Mouse (Mus musculus): ENCODE measurements around the gene Ugt1a2. TPM values are rescaled to one million over a fixed set of nuclear protein-coding genes. Genes with fewer than 3 reads are reported as not detected.

The Ugt1a2 gene
- polyA plus RNA-seq, 1 experiment from 2014 or later, result 0.43 TPM

DNA sequence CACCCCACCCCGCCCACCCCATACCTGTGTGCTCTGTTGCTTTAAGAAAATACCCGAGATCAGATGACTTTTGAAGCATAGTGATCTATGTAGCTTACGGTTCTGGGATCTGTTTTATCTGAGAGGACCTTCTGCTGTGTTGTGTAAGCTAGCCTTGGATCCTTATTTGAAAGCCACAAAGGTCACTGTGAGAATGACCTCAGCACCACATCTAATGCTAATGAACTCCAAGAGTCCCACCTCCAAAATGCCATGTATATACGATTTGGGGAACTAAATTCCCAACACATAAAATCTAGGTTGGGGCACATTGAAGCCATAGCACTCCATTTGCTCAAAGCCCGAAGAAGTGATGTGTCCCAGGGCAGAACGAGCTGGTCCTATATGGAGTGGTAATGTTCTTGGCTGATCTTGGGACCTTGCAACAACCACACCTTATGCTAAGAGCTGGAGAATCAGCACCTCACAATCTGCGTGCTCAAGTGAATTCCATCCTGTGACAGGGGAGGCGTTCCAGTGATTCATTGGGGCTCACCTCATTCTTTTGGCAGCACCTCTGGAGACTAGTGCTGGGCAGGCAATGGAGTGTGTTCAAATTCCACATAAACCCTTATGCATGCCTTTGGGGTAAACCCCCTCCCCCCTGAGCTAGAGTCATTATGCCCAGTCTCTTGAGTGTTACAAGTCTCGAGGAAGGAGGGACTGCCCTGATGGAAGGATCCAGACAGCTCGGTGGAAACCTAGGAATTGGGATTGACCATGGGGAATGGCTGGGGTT lies 56.7 kb downstream of the Ugt1a2 start:
- peaks cover 9% of the 10 kb centered on the region for H3K9me3 ChIP-seq (replicated peaks; ENCODE audit: control insufficient read depth, low read length)
- H3K4me2 ChIP-seq (ENCODE audit: low read depth, low read length), result no peak overlapping the region
- no peak overlapping the region for H3K27ac ChIP-seq (ENCODE audit: low read length)
- no peaks in the 10 kb centered on the region for H3K27me3 ChIP-seq (ENCODE audit: control insufficient read depth, insufficient read depth, low read length)
- WGBS, result 74% methylated on average over 10 of the region's 10 CpGs
- H3K36me3 ChIP-seq (ENCODE audit: control insufficient read depth, insufficient read depth, low read length), result peaks cover 20% of the 10 kb centered on the region
- no peak overlapping the region for H3K9ac ChIP-seq (ENCODE audit: low read length)
- H3K4me3 ChIP-seq (replicated peaks; ENCODE audit: low read length), result no peak overlapping the region
- peaks cover 13% of the 10 kb centered on the region; the same call in 1 of the 2 replicates for H3K4me1 ChIP-seq (ENCODE audit: control insufficient read depth, insufficient read depth, low read length)
- ATAC-seq (ENCODE audit: insufficient read depth, low FRiP score), result no peak

DNA sequence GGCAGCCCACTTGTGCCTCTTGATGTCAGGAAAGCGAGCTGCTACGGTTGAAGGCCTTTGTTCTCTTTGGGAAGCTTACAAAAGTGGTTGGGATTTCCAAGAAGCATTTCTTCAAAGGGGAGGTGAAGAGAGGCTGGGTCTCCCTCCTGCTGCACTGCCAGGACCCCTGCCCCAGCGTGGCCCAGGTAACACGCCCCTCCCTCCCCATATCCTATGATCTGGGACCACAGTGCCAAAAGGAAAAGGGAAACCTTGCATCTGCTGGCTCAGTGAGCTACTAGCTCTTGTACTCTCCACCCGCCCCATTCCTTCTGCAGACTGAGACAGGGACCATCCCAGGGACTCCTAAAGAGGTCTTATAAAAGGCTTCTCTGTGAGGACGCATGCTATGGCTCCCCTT lies 57.3 kb downstream of the Ugt1a2 start:
- no peak overlapping the region for H3K4me3 ChIP-seq (replicated peaks; ENCODE audit: low read length)
- no peaks in the 10 kb centered on the region for H3K27me3 ChIP-seq (ENCODE audit: control insufficient read depth, insufficient read depth, low read length)
- H3K27ac ChIP-seq (ENCODE audit: low read length), result no peak overlapping the region
- 0 out of 2 replicates have a peak, but pooled peaks cover 5% of the 10 kb centered on the region for H3K9me3 ChIP-seq (replicated peaks; ENCODE audit: control insufficient read depth, low read length)
- WGBS, result 79% methylated on average over 6 of the region's 6 CpGs
- H3K36me3 ChIP-seq (ENCODE audit: control insufficient read depth, insufficient read depth, low read length), result peaks cover 26% of the 10 kb centered on the region
- H3K4me1 ChIP-seq (ENCODE audit: control insufficient read depth, insufficient read depth, low read length), result peaks cover 18% of the 10 kb centered on the region
- H3K9ac ChIP-seq (ENCODE audit: low read length), result no peak overlapping the region
- ATAC-seq (ENCODE audit: insufficient read depth, low FRiP score), result no peak
- no peak overlapping the region for H3K4me2 ChIP-seq (ENCODE audit: low read depth, low read length)

DNA sequence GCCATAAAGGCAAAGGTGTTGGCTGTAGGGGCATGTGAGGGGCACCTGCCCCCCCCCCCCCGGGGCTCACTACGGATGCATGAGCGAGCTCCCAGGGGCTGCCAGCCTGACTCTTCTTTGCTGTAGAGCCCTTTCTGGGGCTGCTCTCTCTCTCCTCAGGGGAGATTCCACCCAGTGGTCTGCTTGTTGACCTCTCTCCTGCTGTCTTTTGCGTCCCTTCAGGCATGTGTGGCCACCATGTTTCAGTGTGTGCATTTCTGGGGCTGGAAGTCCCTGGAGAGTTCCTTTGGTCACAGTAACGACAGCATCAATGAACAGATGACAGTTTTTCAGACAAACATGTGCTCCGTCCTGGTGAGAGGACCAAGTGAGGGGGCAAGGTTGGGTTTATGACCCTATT lies 58.0 kb downstream of the Ugt1a2 start:
- ATAC-seq (ENCODE audit: insufficient read depth, low FRiP score), result no peak
- H3K4me3 ChIP-seq (replicated peaks; ENCODE audit: low read length), result no peak overlapping the region
- H3K4me1 ChIP-seq (ENCODE audit: control insufficient read depth, insufficient read depth, low read length), result peaks cover 18% of the 10 kb centered on the region
- no peaks in the 10 kb centered on the region for H3K27me3 ChIP-seq (ENCODE audit: control insufficient read depth, insufficient read depth, low read length)
- peaks cover 32% of the 10 kb centered on the region for H3K36me3 ChIP-seq (ENCODE audit: control insufficient read depth, insufficient read depth, low read length)
- no peak overlapping the region for H3K4me2 ChIP-seq (ENCODE audit: low read depth, low read length)
- H3K27ac ChIP-seq (ENCODE audit: low read length), result no peak overlapping the region
- H3K9ac ChIP-seq (ENCODE audit: low read length), result no peak overlapping the region
- H3K9me3 ChIP-seq (replicated peaks; ENCODE audit: control insufficient read depth, low read length), result 0 out of 2 replicates have a peak, but pooled peaks cover 5% of the 10 kb centered on the region
- WGBS, result 69% methylated on average over 6 of the region's 6 CpGs

DNA sequence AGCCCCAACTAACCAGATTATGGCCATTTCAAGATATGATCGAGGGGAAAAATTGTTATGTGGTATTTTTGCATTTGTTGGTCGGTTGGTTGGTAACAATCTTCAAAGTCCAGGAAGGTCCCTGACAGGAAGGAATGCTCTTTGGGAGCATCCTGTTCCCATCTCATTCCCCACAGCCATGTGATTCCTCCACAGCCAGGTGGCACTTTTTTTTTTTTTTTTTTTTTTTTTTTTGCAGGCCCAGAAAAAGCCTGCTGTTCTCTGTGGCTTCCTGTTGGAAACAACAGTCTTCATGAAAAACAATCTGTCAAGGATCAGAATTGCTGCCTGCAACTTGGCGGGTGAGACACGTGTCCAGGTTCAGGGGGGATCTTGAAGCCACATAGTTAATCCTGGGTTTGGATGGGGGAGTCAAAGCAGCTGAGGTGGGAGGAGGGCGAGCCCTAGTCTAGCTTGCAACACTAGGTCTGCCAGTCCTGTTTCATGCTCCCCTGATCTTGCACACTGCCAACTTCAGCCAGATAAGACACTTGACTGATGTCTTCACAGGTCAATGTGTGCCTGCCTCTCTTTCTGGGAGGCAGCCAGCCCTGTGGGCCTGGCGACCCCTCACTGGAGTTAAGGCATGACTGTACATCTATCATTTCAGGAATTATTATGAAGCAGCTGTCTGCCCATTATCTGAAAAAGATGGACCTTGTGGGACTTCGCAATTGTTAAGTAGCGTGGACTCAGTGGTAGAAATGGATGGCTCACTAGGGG lies 58.7 kb downstream of the Ugt1a2 start:
- no peaks in the 10 kb centered on the region for H3K27me3 ChIP-seq (ENCODE audit: control insufficient read depth, insufficient read depth, low read length)
- 0 out of 2 replicates have a peak, but pooled peaks have one; percentile 0 for ATAC-seq (ENCODE audit: insufficient read depth, low FRiP score)
- H3K9me3 ChIP-seq (replicated peaks; ENCODE audit: control insufficient read depth, low read length), result 0 out of 2 replicates have a peak, but pooled peaks cover 5% of the 10 kb centered on the region
- no peak overlapping the region for H3K9ac ChIP-seq (ENCODE audit: low read length)
- peak overlapping the region; percentile 3; the same call in 1 of the 2 replicates for H3K27ac ChIP-seq (ENCODE audit: low read length)
- no peak overlapping the region for H3K4me2 ChIP-seq (ENCODE audit: low read depth, low read length)
- H3K36me3 ChIP-seq (ENCODE audit: control insufficient read depth, insufficient read depth, low read length), result peaks cover 39% of the 10 kb centered on the region
- H3K4me3 ChIP-seq (replicated peaks; ENCODE audit: low read length), result no peak overlapping the region
- WGBS, result 62% methylated on average over 8 of the region's 8 CpGs
- H3K4me1 ChIP-seq (ENCODE audit: control insufficient read depth, insufficient read depth, low read length), result peaks cover 18% of the 10 kb centered on the region

DNA sequence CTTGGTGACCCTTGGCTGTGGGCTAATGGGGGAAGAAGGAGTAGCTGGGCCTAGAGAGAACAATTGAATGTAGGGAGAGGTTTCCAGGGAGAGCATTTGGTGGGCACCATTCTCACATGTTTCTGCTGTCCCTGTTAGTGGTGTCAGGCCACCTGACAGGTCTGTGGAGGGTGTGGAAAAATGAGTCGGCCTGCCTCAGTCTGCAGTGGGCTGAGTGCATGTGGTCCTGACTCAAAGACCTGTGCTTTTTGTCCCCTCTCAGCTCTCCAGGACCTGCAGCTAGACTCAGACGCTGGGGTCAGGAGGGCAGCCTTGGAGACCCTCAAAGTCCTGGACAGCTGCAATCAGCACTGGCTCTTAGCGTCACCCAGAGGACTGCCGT lies 59.2 kb downstream of the Ugt1a2 start:
- Histone ChIP-seq H3K9me3 (replicated peaks; ENCODE audit: control insufficient read depth, low read length) (0 out of 2 replicates have a peak, but pooled peaks cover 3% of the 10 kb centered on the region), H3K27ac (ENCODE audit: low read length) (peak overlapping the region; percentile 3; the same call in 1 of the 2 replicates), H3K36me3 (ENCODE audit: control insufficient read depth, insufficient read depth, low read length) (peaks cover 45% of the 10 kb centered on the region), H3K4me3 (replicated peaks; ENCODE audit: low read length) (no peak overlapping the region), H3K9ac (ENCODE audit: low read length) (no peak overlapping the region), H3K4me2 (ENCODE audit: low read depth, low read length) (no peak overlapping the region), H3K4me1 (ENCODE audit: control insufficient read depth, insufficient read depth, low read length) (peaks cover 18% of the 10 kb centered on the region), H3K27me3 (ENCODE audit: control insufficient read depth, insufficient read depth, low read length) (no peaks in the 10 kb centered on the region)
- WGBS, result 67% methylated on average over 4 of the region's 4 CpGs
- ATAC-seq (ENCODE audit: insufficient read depth, low FRiP score), result no peak

DNA sequence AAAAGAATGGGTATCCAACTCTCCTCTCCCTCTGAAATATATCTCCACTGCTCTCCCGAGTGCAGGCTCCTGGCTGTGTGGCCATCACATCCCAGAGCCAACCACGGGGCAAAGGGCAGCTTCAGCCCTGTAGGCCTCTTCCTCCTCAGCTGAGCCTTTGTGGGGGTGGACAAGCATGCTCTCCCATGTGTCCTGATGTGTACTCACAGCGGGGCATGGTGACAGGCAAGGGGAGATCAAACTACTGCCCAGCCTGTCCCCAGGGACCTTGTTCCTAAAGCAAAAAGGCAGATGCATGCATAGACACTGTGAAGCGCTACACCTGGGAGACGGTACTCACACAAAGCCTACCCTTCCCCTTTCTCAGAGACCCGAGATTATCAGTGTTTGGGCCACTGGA lies 59.7 kb downstream of the Ugt1a2 start:
- Histone ChIP-seq H3K9me3 (replicated peaks; ENCODE audit: control insufficient read depth, low read length) (no peaks in the 10 kb centered on the region), H3K4me2 (ENCODE audit: low read depth, low read length) (no peak overlapping the region), H3K27me3 (ENCODE audit: control insufficient read depth, insufficient read depth, low read length) (no peaks in the 10 kb centered on the region), H3K9ac (ENCODE audit: low read length) (no peak overlapping the region), H3K4me3 (replicated peaks; ENCODE audit: low read length) (no peak overlapping the region), H3K36me3 (ENCODE audit: control insufficient read depth, insufficient read depth, low read length) (peaks cover 49% of the 10 kb centered on the region), H3K4me1 (ENCODE audit: control insufficient read depth, insufficient read depth, low read length) (peaks cover 18% of the 10 kb centered on the region), H3K27ac (ENCODE audit: low read length) (no peak overlapping the region)
- WGBS, result 74% methylated on average over 6 of the region's 6 CpGs
- ATAC-seq (ENCODE audit: insufficient read depth, low FRiP score), result peak; percentile 4; the same call in 1 of the 2 replicates

DNA sequence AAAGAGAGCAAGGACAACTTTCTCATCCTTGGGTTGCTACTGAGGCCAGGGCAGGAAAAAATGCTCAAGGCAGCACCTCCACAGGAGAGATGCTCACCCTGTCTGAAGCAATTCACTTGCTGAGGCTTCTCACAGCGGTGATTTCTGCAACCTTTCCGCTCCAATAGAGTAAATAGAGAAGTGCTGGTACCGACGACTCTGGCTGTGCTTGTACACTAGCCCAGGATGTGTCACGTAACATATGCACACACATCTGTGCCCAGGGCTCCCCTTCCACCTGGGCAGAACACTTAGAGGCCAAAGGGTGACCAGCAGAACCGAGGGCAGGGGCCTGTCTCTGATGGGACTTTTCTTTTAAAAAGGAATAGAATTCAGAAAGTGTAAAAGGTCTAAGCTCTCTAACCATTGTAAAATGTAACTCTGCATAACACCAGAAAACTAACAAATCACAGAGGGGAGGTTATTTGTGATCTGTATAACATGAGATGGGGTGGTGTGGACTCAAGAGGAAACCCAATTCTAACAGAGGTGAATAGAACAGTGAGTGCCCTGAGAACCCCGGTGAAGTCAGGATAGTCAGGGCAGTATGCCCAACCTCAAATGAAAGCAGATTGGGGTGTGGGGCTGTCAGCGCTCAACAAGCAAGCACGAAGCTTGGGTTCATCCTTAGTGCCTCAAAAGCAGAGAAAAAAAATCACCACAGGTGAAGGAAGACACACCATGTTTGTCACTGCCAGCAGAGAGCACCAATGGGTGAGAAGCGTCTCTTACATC lies 60.4 kb downstream of the Ugt1a2 start:
- no peak for ATAC-seq (ENCODE audit: insufficient read depth, low FRiP score)
- Histone ChIP-seq H3K4me2 (ENCODE audit: low read depth, low read length) (no peak overlapping the region), H3K27ac (ENCODE audit: low read length) (no peak overlapping the region), H3K9ac (ENCODE audit: low read length) (no peak overlapping the region), H3K4me1 (ENCODE audit: control insufficient read depth, insufficient read depth, low read length) (peaks cover 18% of the 10 kb centered on the region), H3K36me3 (ENCODE audit: control insufficient read depth, insufficient read depth, low read length) (peaks cover 56% of the 10 kb centered on the region), H3K9me3 (replicated peaks; ENCODE audit: control insufficient read depth, low read length) (no peaks in the 10 kb centered on the region), H3K27me3 (ENCODE audit: control insufficient read depth, insufficient read depth, low read length) (no peaks in the 10 kb centered on the region), H3K4me3 (replicated peaks; ENCODE audit: low read length) (no peak overlapping the region)
- 79% methylated on average over 10 of the region's 10 CpGs for WGBS

DNA sequence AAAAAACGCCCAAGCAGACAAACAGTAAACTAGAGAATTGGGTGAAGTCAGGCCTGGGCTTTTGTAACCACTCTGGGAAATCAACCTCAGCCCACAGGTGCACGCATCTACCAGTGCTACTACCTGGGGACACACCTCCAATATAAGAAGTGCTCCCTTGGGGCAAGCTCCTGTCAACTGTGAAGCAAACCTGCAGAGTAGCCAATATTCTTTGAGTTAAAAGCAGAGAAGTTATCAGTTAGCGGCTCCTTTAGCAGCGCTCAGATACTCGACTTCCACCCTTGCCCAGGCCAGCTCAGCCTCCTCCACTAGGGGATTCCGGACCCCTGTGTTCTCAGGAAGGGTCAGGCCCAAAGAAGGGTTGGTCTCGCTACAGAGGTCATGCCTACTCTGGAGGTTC lies 61.3 kb downstream of the Ugt1a2 start:
- peak overlapping the region; percentile 7 for H3K27ac ChIP-seq (ENCODE audit: low read length)
- WGBS, result 85% methylated on average over 7 of the region's 7 CpGs
- no peak overlapping the region for H3K9ac ChIP-seq (ENCODE audit: low read length)
- no peaks in the 10 kb centered on the region for H3K27me3 ChIP-seq (ENCODE audit: control insufficient read depth, insufficient read depth, low read length)
- peaks cover 18% of the 10 kb centered on the region for H3K4me1 ChIP-seq (ENCODE audit: control insufficient read depth, insufficient read depth, low read length)
- ATAC-seq (ENCODE audit: insufficient read depth, low FRiP score), result no peak
- no peak overlapping the region for H3K4me3 ChIP-seq (replicated peaks; ENCODE audit: low read length)
- peaks cover 65% of the 10 kb centered on the region for H3K36me3 ChIP-seq (ENCODE audit: control insufficient read depth, insufficient read depth, low read length)
- H3K9me3 ChIP-seq (replicated peaks; ENCODE audit: control insufficient read depth, low read length), result no peaks in the 10 kb centered on the region
- no peak overlapping the region for H3K4me2 ChIP-seq (ENCODE audit: low read depth, low read length)
